In the genomic region with DNA sequence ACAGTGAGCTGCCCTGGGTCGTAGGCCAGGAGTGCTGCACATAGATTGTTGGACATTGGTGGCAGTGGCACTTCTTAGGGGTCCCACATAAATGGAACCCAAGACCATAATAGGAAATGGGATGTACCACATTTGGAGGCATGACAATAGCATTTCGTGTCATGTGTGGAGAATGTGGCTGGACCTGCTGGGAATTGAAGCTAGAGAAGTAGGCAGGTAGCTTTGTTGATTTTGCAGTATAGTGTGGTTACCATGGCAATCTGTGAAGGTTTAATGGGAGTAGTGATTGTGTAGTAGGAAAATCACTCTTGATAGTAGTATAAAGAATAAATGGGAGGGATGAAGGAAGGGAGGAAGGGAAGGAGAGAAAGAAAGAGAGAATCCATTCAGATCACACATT, we compare ENCODE assay signal across 22 mouse cellular contexts.
"Had no signal": no experiment of that assay in that cellular context is flagged by ENCODE, and none has a peak within 500 bp of the region (broad histone marks: within the 10 kb centered on the region; RNA-seq: fewer than 3 reads in every experiment).

No protein-coding gene starts in this region.

- H3K27ac ChIP-seq: kidney, postnatal 0 days; layer of hippocampus, adult 2 months; limb, embryonic 10.5 days; limb, embryonic 13.5 days; liver, embryonic 12.5 days; liver, embryonic 15.5 days; midbrain, embryonic 12.5 days; neural tube, embryonic 12.5 days; neural tube, embryonic 15.5 days; stomach, embryonic 15.5 days had no signal

- DNase-seq: kidney, adult 2 months; kidney, postnatal 25 days; layer of hippocampus, adult 9-11 months; liver; lung, adult 18-20 months; lung, postnatal 10 days; right cerebral cortex, adult 18-20 months; right cerebral cortex, postnatal 14 days; spleen, adult 18-20 months; thymus, postnatal 25 days had no signal

- H3K4me1 ChIP-seq: limb, embryonic 10.5 days; limb, embryonic 13.5 days; liver, embryonic 12.5 days; liver, embryonic 15.5 days; megakaryocyte, embryonic 14.5 days; neural tube, embryonic 12.5 days; stomach, embryonic 15.5 days had no signal

- H3K9me3 ChIP-seq: limb, embryonic 10.5 days; limb, embryonic 13.5 days; liver, embryonic 12.5 days; liver, embryonic 15.5 days; midbrain, embryonic 12.5 days; neural tube, embryonic 12.5 days; neural tube, embryonic 15.5 days; stomach, embryonic 15.5 days had no signal

- H3K9ac ChIP-seq: limb, embryonic 13.5 days; liver, embryonic 12.5 days; liver, embryonic 15.5 days; neural tube, embryonic 12.5 days; neural tube, embryonic 15.5 days; stomach, embryonic 15.5 days had no signal

- H3K36me3 ChIP-seq: limb, embryonic 10.5 days; limb, embryonic 13.5 days; liver, embryonic 12.5 days; liver, embryonic 15.5 days; midbrain, embryonic 12.5 days; neural tube, embryonic 12.5 days; neural tube, embryonic 15.5 days; stomach, embryonic 15.5 days had no signal

- H3K4me3 ChIP-seq: layer of hippocampus, adult 2 months; limb, embryonic 10.5 days; limb, embryonic 13.5 days; liver, embryonic 12.5 days; liver, embryonic 15.5 days; megakaryocyte, embryonic 14.5 days; midbrain, embryonic 12.5 days; neural tube, embryonic 12.5 days; neural tube, embryonic 15.5 days; stomach, embryonic 15.5 days had no signal

- H3K4me2 ChIP-seq: limb, embryonic 13.5 days; liver, embryonic 12.5 days; liver, embryonic 15.5 days; midbrain, embryonic 12.5 days; neural tube, embryonic 12.5 days; neural tube, embryonic 15.5 days; stomach, embryonic 15.5 days had no signal

- H3K27me3 ChIP-seq: limb, embryonic 13.5 days; liver, embryonic 12.5 days; liver, embryonic 15.5 days; megakaryocyte, embryonic 14.5 days; midbrain, embryonic 12.5 days; neural tube, embryonic 12.5 days; neural tube, embryonic 15.5 days; stomach, embryonic 15.5 days had no signal

- ATAC-seq: intestine, postnatal 0 days; liver, embryonic 12.5 days had no signal
